Mouse (Mus musculus) forebrain, embryonic 13.5 days (tissue): Measurements from ENCODE around the gene 1500015O10Rik. TPM values are rescaled to one million over a fixed set of nuclear protein-coding genes. Genes with fewer than 3 reads are reported as not detected.

Experiments used
- ATAC-seq: fragments of 200-750 bp; cut with Nextera tagmentation; 2 replicates; pipeline ENCODE4 v1.8.0; 2017
- H3K27ac ChIP-seq: fragments of 300-500 bp; sonication (generic); 2 replicates; pipeline ENCODE4 v1.5.1; 2015; ENCODE audit warnings: inconsistent platforms, mild to moderate bottlenecking, moderate library complexity
- H3K27me3 ChIP-seq: fragments of 300-500 bp; sonication (generic); 2 replicates; pipeline ENCODE4 v1.6.1; 2015; ENCODE audit warnings: mild to moderate bottlenecking, inconsistent platforms
- H3K36me3 ChIP-seq: fragments of 300-500 bp; sonication (generic); 2 replicates; pipeline ENCODE4 v1.6.1; 2015; ENCODE audit warnings: mild to moderate bottlenecking, inconsistent platforms; ENCODE audit not compliant: poor library complexity, severe bottlenecking
- H3K4me1 ChIP-seq: fragments of 300-500 bp; sonication (generic); 2 replicates; pipeline ENCODE4 v1.6.1; 2015; ENCODE audit warnings: inconsistent platforms
- H3K4me2 ChIP-seq: fragments of 300-500 bp; sonication (generic); 2 replicates; pipeline ENCODE4 v1.6.1; 2015; ENCODE audit warnings: inconsistent platforms, mild to moderate bottlenecking, moderate library complexity
- H3K4me3 ChIP-seq: fragments of 300-500 bp; sonication (generic); 2 replicates; pipeline ENCODE4 v1.5.1; 2015; ENCODE audit warnings: mild to moderate bottlenecking, inconsistent platforms
- H3K9ac ChIP-seq: fragments of 300-500 bp; sonication (generic); 2 replicates; pipeline ENCODE4 v1.6.1; 2015; ENCODE audit warnings: mild to moderate bottlenecking, inconsistent platforms
- H3K9me3 ChIP-seq: fragments of 300-500 bp; sonication (generic); replicated peaks from 2 replicates; pipeline ENCODE4 v1.6.1; 2016; ENCODE audit warnings: inconsistent platforms
- WGBS: fragments of 180-500 bp; shearing (Covaris S2); methylation state at CpG from one replicate; pipeline ENCODE4 v1.1.7; 2015; 5-methylcytosine and 5-hydroxymethylcytosine counted together
- polyA plus RNA-seq: library from polyadenylated mRNA; unstranded; fragments of >200 nt; fragmentation: Nextera tagmentation; extraction: Ambion mirVana; gene quantifications from 2 replicates; pipeline ENCODE4 v1.2.1, GENCODE M21; 2015

Gene 1500015O10Rik
- polyA plus RNA-seq, 1 experiment from 2014 or later = 9.1 TPM

- H3K27me3 ChIP-seq = no peaks in the 10 kb centered on the region
- H3K4me3 ChIP-seq = no peak overlapping the region
- H3K9me3 ChIP-seq = no peaks in the 10 kb centered on the region
- no peak overlapping the region for H3K9ac ChIP-seq
- ATAC-seq = no peak
- no peak overlapping the region for H3K4me2 ChIP-seq
- no peaks in the 10 kb centered on the region for H3K4me1 ChIP-seq
- 91% methylated on average over 2 of the region's 2 CpGs for WGBS
- peaks cover 19% of the 10 kb centered on the region for H3K36me3 ChIP-seq
- no peak overlapping the region for H3K27ac ChIP-seq
Measured at GRCm38 (mm10) chr1:43781195-43781594, 50.8 kb downstream of the 1500015O10Rik start.

- no peak for ATAC-seq
- H3K9ac ChIP-seq = no peak overlapping the region
- 86% methylated on average over 3 of the region's 3 CpGs for WGBS
- no peaks in the 10 kb centered on the region for H3K27me3 ChIP-seq
- H3K4me3 ChIP-seq = no peak overlapping the region
- no peaks in the 10 kb centered on the region for H3K9me3 ChIP-seq
- peaks cover 23% of the 10 kb centered on the region for H3K36me3 ChIP-seq
- H3K4me1 ChIP-seq = no peaks in the 10 kb centered on the region
- H3K4me2 ChIP-seq = no peak overlapping the region
- H3K27ac ChIP-seq = no peak overlapping the region
Measured at GRCm38 (mm10) chr1:43781672-43782071, 51.3 kb downstream of the 1500015O10Rik start.

- Histone ChIP-seq H3K9me3 (no peaks in the 10 kb centered on the region), H3K4me1 (no peaks in the 10 kb centered on the region), H3K4me3 (no peak overlapping the region), H3K27me3 (no peaks in the 10 kb centered on the region), H3K36me3 (peaks cover 24% of the 10 kb centered on the region), H3K4me2 (no peak overlapping the region), H3K27ac (no peak overlapping the region), H3K9ac (no peak overlapping the region)
- no peak for ATAC-seq
- 86% methylated on average over 3 of the region's 3 CpGs for WGBS
Measured at GRCm38 (mm10) chr1:43782680-43783079, 52.3 kb downstream of the 1500015O10Rik start.

GRCm38 (mm10) chr1:43783186-43783585, 52.8 kb downstream of the 1500015O10Rik start:
- no peaks in the 10 kb centered on the region for H3K9me3 ChIP-seq
- no peaks in the 10 kb centered on the region for H3K27me3 ChIP-seq
- 84% methylated on average over 3 of the region's 3 CpGs for WGBS
- no peak overlapping the region for H3K4me2 ChIP-seq
- peaks cover 24% of the 10 kb centered on the region for H3K36me3 ChIP-seq
- no peak for ATAC-seq
- no peak overlapping the region for H3K27ac ChIP-seq
- H3K4me3 ChIP-seq = no peak overlapping the region
- no peaks in the 10 kb centered on the region for H3K4me1 ChIP-seq
- no peak overlapping the region for H3K9ac ChIP-seq

GRCm38 (mm10) chr1:43785316-43785715, 54.9 kb downstream of the 1500015O10Rik start:
- no peak overlapping the region for H3K4me2 ChIP-seq
- H3K9me3 ChIP-seq = no peaks in the 10 kb centered on the region
- no peak overlapping the region for H3K9ac ChIP-seq
- no peaks in the 10 kb centered on the region for H3K4me1 ChIP-seq
- H3K27me3 ChIP-seq = no peaks in the 10 kb centered on the region
- H3K27ac ChIP-seq = no peak overlapping the region
- no peak overlapping the region for H3K4me3 ChIP-seq
- H3K36me3 ChIP-seq = peaks cover 17% of the 10 kb centered on the region
- 90% methylated on average over 5 of the region's 5 CpGs for WGBS
- no peak for ATAC-seq

GRCm38 (mm10) chr1:43786711-43787110, 56.3 kb downstream of the 1500015O10Rik start:
- H3K9me3 ChIP-seq = no peaks in the 10 kb centered on the region
- 93% methylated on average over 5 of the region's 5 CpGs for WGBS
- no peak overlapping the region for H3K9ac ChIP-seq
- no peak overlapping the region for H3K4me3 ChIP-seq
- H3K27me3 ChIP-seq = no peaks in the 10 kb centered on the region
- ATAC-seq = no peak
- no peak overlapping the region for H3K4me2 ChIP-seq
- H3K4me1 ChIP-seq = no peaks in the 10 kb centered on the region
- H3K36me3 ChIP-seq = peaks cover 17% of the 10 kb centered on the region
- H3K27ac ChIP-seq = no peak overlapping the region

- H3K27ac ChIP-seq = no peak overlapping the region
- no peaks in the 10 kb centered on the region for H3K4me1 ChIP-seq
- no peak overlapping the region for H3K9ac ChIP-seq
- no peaks in the 10 kb centered on the region for H3K9me3 ChIP-seq
- H3K4me2 ChIP-seq = no peak overlapping the region
- H3K27me3 ChIP-seq = no peaks in the 10 kb centered on the region
- H3K4me3 ChIP-seq = no peak overlapping the region
- peaks cover 17% of the 10 kb centered on the region for H3K36me3 ChIP-seq
- ATAC-seq = no peak
- WGBS = 86% methylated on average over 2 of the region's 2 CpGs
Measured at GRCm38 (mm10) chr1:43789765-43790164, 59.4 kb downstream of the 1500015O10Rik start.

Other genes with a start within 250 kb of the 1500015O10Rik start
- gene Uxs1, start 97.2 kb downstream of the 1500015O10Rik start, polyA plus RNA-seq = 18.1 and 19.0 TPM in 2 replicates
- 59.8 and 65.8 TPM in 2 replicates for gene Tpp2, start 203.0 kb downstream of the 1500015O10Rik start, polyA plus RNA-seq